Mouse (Mus musculus): ENCODE data around the gene Alk. TPM values are rescaled to one million over a fixed set of nuclear protein-coding genes. Genes with fewer than 3 reads are reported as not detected.

The Alk gene
- polyA plus RNA-seq, 1 experiment: not detected

- no peak overlapping the region for H3K4me3 ChIP-seq (ENCODE audit: insufficient read depth, poor library complexity, severe bottlenecking)
- H3K27me3 ChIP-seq (ENCODE audit: control insufficient read depth, insufficient read depth, insufficient read length): no peaks in the 10 kb centered on the region
- H3K36me3 ChIP-seq (ENCODE audit: control insufficient read depth, insufficient read depth): no peaks in the 10 kb centered on the region
- H3ac ChIP-seq (ENCODE audit: control insufficient read depth, insufficient read length, low read depth): no peak overlapping the region
- TF ChIP-seq MAX (IDR thresholded peaks at IDR 0.05) (no peak), MYOG (IDR thresholded peaks at IDR 0.05; ENCODE audit: control insufficient read depth, extremely low read depth, insufficient read length) (no peak), MYOD1 (IDR thresholded peaks at IDR 0.05; ENCODE audit: control insufficient read depth, insufficient read length, low read depth) (no peak), FOSL1 (IDR thresholded peaks at IDR 0.05; ENCODE audit: insufficient read depth, low read length, poor library complexity, severe bottlenecking) (no peak), CEBPB (IDR thresholded peaks at IDR 0.05; ENCODE audit: low read depth) (no peak), USF1 (IDR thresholded peaks at IDR 0.05; ENCODE audit: low read depth) (no peak), CTCF (IDR thresholded peaks at IDR 0.05; ENCODE audit: control insufficient read depth, insufficient read depth, insufficient read length) (no peak)
- H3K79me2 ChIP-seq (ENCODE audit: control insufficient read depth, insufficient read depth): no peaks in the 10 kb centered on the region
- H3K79me3 ChIP-seq (ENCODE audit: low read depth): no peaks in the 10 kb centered on the region
These were observed 528.0 kb downstream of the Alk start for GRCm38 (mm10) chr17:72076306-72076921.

- no peak overlapping the region for H3ac ChIP-seq (ENCODE audit: control insufficient read depth, insufficient read length, low read depth)
- H3K79me3 ChIP-seq (ENCODE audit: low read depth): no peaks in the 10 kb centered on the region
- no peaks in the 10 kb centered on the region for H3K36me3 ChIP-seq (ENCODE audit: control insufficient read depth, insufficient read depth)
- TF ChIP-seq CEBPB (IDR thresholded peaks at IDR 0.05; ENCODE audit: low read depth): no peak
- TF ChIP-seq MYOG (IDR thresholded peaks at IDR 0.05; ENCODE audit: control insufficient read depth, extremely low read depth, insufficient read length): no peak
- TF ChIP-seq FOSL1 (IDR thresholded peaks at IDR 0.05; ENCODE audit: insufficient read depth, low read length, poor library complexity, severe bottlenecking): no peak
- TF ChIP-seq MAX (IDR thresholded peaks at IDR 0.05): no peak
- no peak for TF ChIP-seq USF1 (IDR thresholded peaks at IDR 0.05; ENCODE audit: low read depth)
- TF ChIP-seq MYOD1 (IDR thresholded peaks at IDR 0.05; ENCODE audit: control insufficient read depth, insufficient read length, low read depth): no peak
- no peak for TF ChIP-seq CTCF (IDR thresholded peaks at IDR 0.05; ENCODE audit: control insufficient read depth, insufficient read depth, insufficient read length)
- H3K4me3 ChIP-seq (ENCODE audit: insufficient read depth, poor library complexity, severe bottlenecking): no peak overlapping the region
- no peaks in the 10 kb centered on the region for H3K27me3 ChIP-seq (ENCODE audit: control insufficient read depth, insufficient read depth, insufficient read length)
- no peaks in the 10 kb centered on the region for H3K79me2 ChIP-seq (ENCODE audit: control insufficient read depth, insufficient read depth)
These were observed 532.6 kb downstream of the Alk start for GRCm38 (mm10) chr17:72071871-72072270.

GRCm38 (mm10) chr17:72068176-72068575 is 536.3 kb downstream of the Alk start:
- Histone ChIP-seq H3K27me3 (ENCODE audit: control insufficient read depth, insufficient read depth, insufficient read length) (no peaks in the 10 kb centered on the region), H3K4me3 (ENCODE audit: insufficient read depth, poor library complexity, severe bottlenecking) (no peak overlapping the region), H3K79me2 (ENCODE audit: control insufficient read depth, insufficient read depth) (no peaks in the 10 kb centered on the region), H3K36me3 (ENCODE audit: control insufficient read depth, insufficient read depth) (no peaks in the 10 kb centered on the region), H3ac (ENCODE audit: control insufficient read depth, insufficient read length, low read depth) (no peak overlapping the region), H3K79me3 (ENCODE audit: low read depth) (no peaks in the 10 kb centered on the region)
- TF ChIP-seq MYOG (IDR thresholded peaks at IDR 0.05; ENCODE audit: control insufficient read depth, extremely low read depth, insufficient read length): no peak
- TF ChIP-seq MYOD1 (IDR thresholded peaks at IDR 0.05; ENCODE audit: control insufficient read depth, insufficient read length, low read depth): no peak
- no peak for TF ChIP-seq FOSL1 (IDR thresholded peaks at IDR 0.05; ENCODE audit: insufficient read depth, low read length, poor library complexity, severe bottlenecking)
- TF ChIP-seq MAX (IDR thresholded peaks at IDR 0.05): no peak

GRCm38 (mm10) chr17:72062978-72063377 is 541.4 kb downstream of the Alk start:
- no peaks in the 10 kb centered on the region for H3K27me3 ChIP-seq (ENCODE audit: control insufficient read depth, insufficient read depth, insufficient read length)
- no peaks in the 10 kb centered on the region for H3K79me2 ChIP-seq (ENCODE audit: control insufficient read depth, insufficient read depth)
- no peaks in the 10 kb centered on the region for H3K36me3 ChIP-seq (ENCODE audit: control insufficient read depth, insufficient read depth)
- no peak overlapping the region for H3ac ChIP-seq (ENCODE audit: control insufficient read depth, insufficient read length, low read depth)
- TF ChIP-seq FOSL1 (IDR thresholded peaks at IDR 0.05; ENCODE audit: insufficient read depth, low read length, poor library complexity, severe bottlenecking): no peak
- TF ChIP-seq CEBPB (IDR thresholded peaks at IDR 0.05; ENCODE audit: low read depth): no peak
- no peak for TF ChIP-seq USF1 (IDR thresholded peaks at IDR 0.05; ENCODE audit: low read depth)
- TF ChIP-seq MYOG (IDR thresholded peaks at IDR 0.05; ENCODE audit: control insufficient read depth, extremely low read depth, insufficient read length): no peak
- no peak for TF ChIP-seq CTCF (IDR thresholded peaks at IDR 0.05; ENCODE audit: control insufficient read depth, insufficient read depth, insufficient read length)
- no peak for TF ChIP-seq MYOD1 (IDR thresholded peaks at IDR 0.05; ENCODE audit: control insufficient read depth, insufficient read length, low read depth)
- TF ChIP-seq MAX (IDR thresholded peaks at IDR 0.05): no peak
- no peak overlapping the region for H3K4me3 ChIP-seq (ENCODE audit: insufficient read depth, poor library complexity, severe bottlenecking)
- H3K79me3 ChIP-seq (ENCODE audit: low read depth): no peaks in the 10 kb centered on the region

GRCm38 (mm10) chr17:72059312-72059711 is 545.1 kb downstream of the Alk start:
- no peaks in the 10 kb centered on the region for H3K79me3 ChIP-seq (ENCODE audit: low read depth)
- TF ChIP-seq MYOD1 (IDR thresholded peaks at IDR 0.05; ENCODE audit: control insufficient read depth, insufficient read length, low read depth) (no peak), CTCF (IDR thresholded peaks at IDR 0.05; ENCODE audit: control insufficient read depth, insufficient read depth, insufficient read length) (no peak), MAX (IDR thresholded peaks at IDR 0.05) (no peak), FOSL1 (IDR thresholded peaks at IDR 0.05; ENCODE audit: insufficient read depth, low read length, poor library complexity, severe bottlenecking) (no peak), USF1 (IDR thresholded peaks at IDR 0.05; ENCODE audit: low read depth) (no peak), MYOG (IDR thresholded peaks at IDR 0.05; ENCODE audit: control insufficient read depth, extremely low read depth, insufficient read length) (no peak), CEBPB (IDR thresholded peaks at IDR 0.05; ENCODE audit: low read depth) (no peak)
- no peak overlapping the region for H3K4me3 ChIP-seq (ENCODE audit: insufficient read depth, poor library complexity, severe bottlenecking)
- H3K79me2 ChIP-seq (ENCODE audit: control insufficient read depth, insufficient read depth): no peaks in the 10 kb centered on the region
- no peaks in the 10 kb centered on the region for H3K27me3 ChIP-seq (ENCODE audit: control insufficient read depth, insufficient read depth, insufficient read length)
- H3ac ChIP-seq (ENCODE audit: control insufficient read depth, insufficient read length, low read depth): no peak overlapping the region
- no peaks in the 10 kb centered on the region for H3K36me3 ChIP-seq (ENCODE audit: control insufficient read depth, insufficient read depth)

- no peak for TF ChIP-seq MAX (IDR thresholded peaks at IDR 0.05)
- no peak for TF ChIP-seq MYOD1 (IDR thresholded peaks at IDR 0.05; ENCODE audit: control insufficient read depth, insufficient read length, low read depth)
- TF ChIP-seq MYOG (IDR thresholded peaks at IDR 0.05; ENCODE audit: control insufficient read depth, extremely low read depth, insufficient read length): no peak
- no peak for TF ChIP-seq CEBPB (IDR thresholded peaks at IDR 0.05; ENCODE audit: low read depth)
- TF ChIP-seq FOSL1 (IDR thresholded peaks at IDR 0.05; ENCODE audit: insufficient read depth, low read length, poor library complexity, severe bottlenecking): no peak
- no peak for TF ChIP-seq USF1 (IDR thresholded peaks at IDR 0.05; ENCODE audit: low read depth)
- no peak for TF ChIP-seq CTCF (IDR thresholded peaks at IDR 0.05; ENCODE audit: control insufficient read depth, insufficient read depth, insufficient read length)
- no peak overlapping the region for H3ac ChIP-seq (ENCODE audit: control insufficient read depth, insufficient read length, low read depth)
- no peak overlapping the region for H3K4me3 ChIP-seq (ENCODE audit: insufficient read depth, poor library complexity, severe bottlenecking)
- no peaks in the 10 kb centered on the region for H3K79me2 ChIP-seq (ENCODE audit: control insufficient read depth, insufficient read depth)
- no peaks in the 10 kb centered on the region for H3K79me3 ChIP-seq (ENCODE audit: low read depth)
- no peaks in the 10 kb centered on the region for H3K36me3 ChIP-seq (ENCODE audit: control insufficient read depth, insufficient read depth)
- no peaks in the 10 kb centered on the region for H3K27me3 ChIP-seq (ENCODE audit: control insufficient read depth, insufficient read depth, insufficient read length)
These were observed 558.8 kb downstream of the Alk start for GRCm38 (mm10) chr17:72045671-72046070.

All from C2C12 (cell line).